Mouse (Mus musculus) kidney, adult 11 months (tissue): ENCODE data around the gene Fgf22.
A peak's percentile ranks its signal among the peaks of the same experiment; 100 is the strongest.

Experiments used
- DNase-seq: peaks from one replicate; pipeline ENCODE4 v3.0.0; 2022

The Fgf22 gene

DNA sequence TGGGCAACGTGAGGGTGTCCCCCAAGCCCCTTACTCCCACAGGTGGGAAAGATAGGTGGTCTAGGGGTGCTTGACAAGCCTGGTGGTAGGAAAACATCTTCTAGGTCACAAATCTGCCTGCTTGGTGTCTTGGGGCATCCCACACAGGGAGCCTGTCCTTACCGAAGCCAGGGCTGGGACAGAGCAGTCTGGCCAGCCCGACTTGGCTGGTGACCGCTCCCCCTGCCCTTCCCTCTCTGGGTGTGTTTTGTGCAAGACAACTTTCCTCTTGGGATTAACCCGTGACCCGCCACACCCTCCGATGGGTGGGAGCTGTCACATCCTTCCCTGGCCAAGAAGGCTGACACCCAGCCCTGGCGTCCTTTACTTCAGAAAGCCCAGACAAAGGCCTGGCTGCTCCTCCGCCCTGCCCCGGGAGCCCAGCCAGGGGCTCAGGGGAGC lies 39.6 kb downstream of the Fgf22 start:
- DNase-seq, result peak; percentile 91

- no peak for DNase-seq
Observed at GRCm38 (mm10) chr10:79795905-79796304, 41.0 kb downstream of the Fgf22 start.

DNA sequence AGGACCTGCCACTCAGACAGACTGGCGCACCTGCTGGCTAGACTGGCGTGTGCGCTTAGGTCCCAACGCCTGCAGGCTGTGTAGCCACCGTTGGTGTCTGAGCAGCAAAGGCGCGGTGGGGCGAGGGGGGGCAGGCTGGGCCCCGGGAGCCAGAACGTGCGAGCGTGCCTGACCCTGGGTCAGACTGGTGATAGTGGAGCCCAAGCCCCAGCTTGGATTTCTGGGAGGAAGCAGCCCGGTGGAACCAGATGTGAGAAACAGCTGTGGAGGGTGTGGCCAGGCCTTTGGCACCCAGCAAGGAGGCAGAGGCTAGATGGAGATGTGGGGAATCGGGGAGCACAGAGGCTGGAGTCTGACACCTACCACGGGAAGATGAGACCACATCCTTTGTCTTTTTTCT lies 42.5 kb downstream of the Fgf22 start:
- no peak for DNase-seq

- DNase-seq, result peak; percentile 79
Observed at GRCm38 (mm10) chr10:79798289-79798928, 43.5 kb downstream of the Fgf22 start.

DNA sequence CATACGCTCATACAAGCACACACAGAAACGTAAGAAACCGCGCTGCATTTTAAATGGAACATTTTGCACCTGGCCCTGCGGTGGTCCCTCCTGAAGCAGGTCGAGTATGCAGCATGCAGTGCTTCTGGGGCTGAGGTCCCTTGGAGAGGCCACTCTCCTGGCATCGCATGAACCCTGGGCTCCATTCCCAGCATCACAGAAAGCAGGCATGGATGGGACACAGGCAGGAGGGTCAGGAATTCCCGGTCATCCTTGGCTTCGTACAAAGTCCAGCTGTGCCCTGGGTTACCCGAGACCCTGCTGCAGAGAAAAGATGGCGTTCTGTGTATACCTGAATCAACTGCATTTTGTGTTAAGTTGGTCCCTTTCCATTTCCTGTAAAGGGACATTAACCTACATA lies 45.6 kb downstream of the Fgf22 start:
- no peak for DNase-seq

DNA sequence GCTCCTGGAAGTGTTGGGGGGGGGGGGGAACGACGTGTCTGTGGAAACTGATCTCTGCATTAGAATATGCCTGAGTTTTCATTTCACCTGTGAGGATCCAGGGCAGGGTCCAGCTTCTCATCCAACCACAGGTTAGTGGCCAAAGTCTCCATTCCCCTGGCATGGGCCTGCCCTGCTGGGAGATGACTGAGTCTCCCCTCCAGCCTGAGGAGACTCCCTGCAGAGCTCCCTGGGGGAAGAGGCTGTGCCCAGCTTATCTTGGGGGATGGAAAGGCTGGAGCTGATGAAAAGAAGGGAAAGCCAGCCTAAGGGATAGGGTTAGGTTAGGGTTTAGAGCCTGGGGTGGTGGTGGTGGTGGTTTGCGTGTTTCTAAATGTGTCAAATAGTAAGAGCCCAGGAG lies 47.0 kb downstream of the Fgf22 start:
- peak; percentile 85 for DNase-seq

DNA sequence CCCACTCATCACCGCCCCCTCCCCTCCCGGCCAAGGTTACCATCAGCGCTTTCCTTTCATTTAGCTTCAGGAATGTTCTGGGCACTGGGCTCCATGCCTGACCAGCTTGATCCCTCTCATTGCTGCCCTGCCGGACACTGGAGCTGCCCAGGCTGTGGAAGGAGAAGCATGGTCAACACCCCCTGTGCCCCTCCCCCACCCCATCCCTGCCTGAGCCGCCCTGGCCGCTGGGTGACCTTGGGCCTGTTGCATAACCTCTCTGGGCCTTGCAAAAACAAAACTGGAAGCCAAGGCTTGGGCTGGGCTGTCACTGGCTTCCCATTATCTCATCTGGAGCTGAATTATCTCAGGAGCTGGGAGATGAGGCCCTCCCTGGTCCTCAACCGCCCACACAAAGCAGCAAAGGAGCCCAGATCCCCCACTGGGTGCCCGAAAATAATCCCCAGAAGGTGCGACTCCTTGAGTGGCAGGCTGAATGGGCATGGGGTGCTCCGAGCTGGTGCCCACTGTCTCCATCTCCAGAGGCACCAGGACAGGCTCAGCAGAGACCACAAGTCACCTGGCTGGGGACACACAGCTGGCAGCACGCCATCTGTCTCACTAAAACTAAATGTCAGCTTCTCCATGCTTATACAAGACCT lies 47.6 kb downstream of the Fgf22 start:
- peak; percentile 90 for DNase-seq

DNA sequence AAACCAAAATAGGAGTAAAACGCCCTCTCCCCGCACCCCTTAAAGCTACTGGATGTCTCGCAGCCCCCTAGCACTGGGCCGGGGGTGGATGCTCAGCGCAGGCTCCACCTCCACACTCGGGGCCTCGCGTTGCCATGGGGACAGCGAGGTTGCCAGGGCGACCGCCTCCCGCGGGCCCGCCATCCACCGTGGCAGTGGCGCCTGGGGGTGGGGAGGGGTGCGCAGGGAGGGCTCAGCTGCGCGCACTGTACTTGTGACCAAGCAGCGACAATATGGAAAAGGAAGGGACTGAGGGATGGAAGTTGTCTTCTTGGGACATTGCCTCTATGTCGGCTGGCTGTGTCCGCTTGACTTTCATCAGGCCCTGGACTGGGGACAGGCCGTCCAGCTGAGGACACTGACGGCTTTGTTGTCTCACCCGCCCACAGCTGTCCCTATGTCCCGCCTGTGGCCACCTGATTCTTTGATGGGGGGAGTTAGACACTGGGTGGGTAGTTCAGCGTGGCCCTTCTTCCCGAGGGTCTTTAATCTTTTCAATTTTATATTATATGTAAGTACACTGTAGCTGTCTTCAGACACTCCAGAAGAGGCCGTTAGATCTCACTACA lies 48.9 kb downstream of the Fgf22 start:
- no peak for DNase-seq

- DNase-seq, result peak; percentile 78
Observed at GRCm38 (mm10) chr10:79805636-79806035, 50.8 kb downstream of the Fgf22 start.

DNA sequence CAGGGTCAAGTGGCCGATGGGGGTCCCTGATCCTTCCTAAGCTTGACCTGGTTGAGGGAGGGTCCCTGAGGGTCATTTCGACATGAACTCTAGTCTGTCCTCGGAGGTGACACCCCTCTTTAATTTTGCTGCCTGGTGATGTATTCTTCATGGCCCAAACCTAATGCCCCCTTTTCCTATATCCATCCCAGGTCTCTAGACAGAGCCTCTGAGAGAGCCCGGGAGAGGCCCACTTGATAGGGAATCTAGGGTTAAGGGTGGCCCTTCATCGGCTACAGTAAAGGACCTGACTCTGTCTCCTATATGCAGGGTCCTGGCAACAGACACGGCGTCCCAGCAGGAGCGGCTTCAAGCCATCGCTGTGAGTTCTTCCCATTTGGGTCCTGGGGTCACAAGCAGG lies 51.5 kb downstream of the Fgf22 start:
- DNase-seq, result no peak

DNA sequence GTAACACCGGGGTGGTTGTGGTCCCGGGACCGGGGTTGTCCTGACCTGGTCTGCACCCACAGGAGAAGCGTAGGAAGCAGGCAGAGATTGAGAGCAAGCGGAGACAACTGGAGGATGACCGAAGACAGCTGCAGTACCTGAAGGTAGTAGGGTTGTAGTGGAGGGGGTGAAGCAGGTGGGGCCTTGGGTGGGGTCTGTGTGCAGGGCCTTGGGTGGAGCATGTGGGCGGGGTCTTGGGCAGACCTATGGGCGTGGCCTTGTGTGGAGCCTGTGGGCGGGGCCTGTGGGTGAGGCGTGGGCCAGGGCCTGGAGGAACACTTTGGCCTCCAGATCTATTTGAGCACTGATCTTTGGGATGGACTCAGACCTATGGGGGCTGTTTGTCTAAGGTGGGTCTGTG lies 52.1 kb downstream of the Fgf22 start:
- DNase-seq, result no peak

GRCm38 (mm10) chr10:79807826-79808225 lies 53.0 kb downstream of the Fgf22 start:
- no peak for DNase-seq
